Mouse (Mus musculus) layer of hippocampus, adult 2 months (tissue): ENCODE results near the gene Ppa1. TPM values are rescaled to one million over a fixed set of nuclear protein-coding genes. Genes with fewer than 3 reads are reported as not detected.

Source experiments
- DNase-seq, 2 experiments: peaks; one replicate each; pipeline ENCODE4 v3.0.0; 2022; ENCODE audit warnings: low spot score in 2 of 2
- H3K27ac ChIP-seq: fragments of 200-600 bp; 2 replicates; pipeline ENCODE4 v1.8.1; 2022
- H3K4me3 ChIP-seq: fragments of 200-600 bp; 2 replicates; pipeline ENCODE4 v1.8.1; 2022; ENCODE audit warnings: mild to moderate bottlenecking
- CTCF ChIP-seq: fragments of 200-600 bp; conservative IDR thresholded peaks from 2 replicates; pipeline ENCODE4 v1.8.1; 2022; ENCODE audit warnings: antibody characterized with exemption, mild to moderate bottlenecking, moderate library complexity
- total RNA-seq, 2 experiments: library from RNA; stranded (reverse); gene quantifications; 2 replicates each; pipeline ENCODE4 v1.2.3; 2021

Gene Ppa1
- total RNA-seq, 2 experiments from 2014 or later = 96.5 to 98.5 TPM

GRCm38 (mm10) chr10:61656928-61657882 is 8.9 kb downstream of the Ppa1 start:
- DNase-seq = no peak
- Histone ChIP-seq H3K4me3 (no peak overlapping the region), H3K27ac (no peak overlapping the region)
- peak; percentile 64 for TF ChIP-seq CTCF

GRCm38 (mm10) chr10:61657985-61658384 is 9.6 kb downstream of the Ppa1 start:
- peak in 1 of 2 experiments; percentile 45 for DNase-seq
- peak; percentile 87 for TF ChIP-seq CTCF

GRCm38 (mm10) chr10:61661887-61662286 is 13.5 kb downstream of the Ppa1 start:
- no peak overlapping the region for H3K4me3 ChIP-seq
- TF ChIP-seq CTCF = no peak
- no peak for DNase-seq
- H3K27ac ChIP-seq = no peak overlapping the region

More at GRCm38 (mm10) chr10:61657985-61658384, 9.6 kb downstream of the Ppa1 start:
- Histone ChIP-seq H3K27ac (no peak overlapping the region), H3K4me3 (no peak overlapping the region)

- H3K4me3 ChIP-seq = no peak overlapping the region
- no peak for TF ChIP-seq CTCF
- no peak for DNase-seq
- H3K27ac ChIP-seq = no peak overlapping the region
These were observed 14.1 kb downstream of the Ppa1 start for GRCm38 (mm10) chr10:61662391-61662988.

- H3K27ac ChIP-seq = no peak overlapping the region
- no peak for TF ChIP-seq CTCF
- no peak overlapping the region for H3K4me3 ChIP-seq
- no peak for DNase-seq
These were observed 16.8 kb downstream of the Ppa1 start for GRCm38 (mm10) chr10:61665111-61665510.

- DNase-seq = no peak
- Histone ChIP-seq H3K27ac (no peak overlapping the region), H3K4me3 (no peak overlapping the region)
- TF ChIP-seq CTCF = no peak
These were observed 17.3 kb downstream of the Ppa1 start for GRCm38 (mm10) chr10:61665651-61666050.

GRCm38 (mm10) chr10:61669289-61669688 is 20.9 kb downstream of the Ppa1 start:
- H3K27ac ChIP-seq = no peak overlapping the region
- TF ChIP-seq CTCF = no peak
- no peak for DNase-seq
- H3K4me3 ChIP-seq = no peak overlapping the region

GRCm38 (mm10) chr10:61669896-61670295 is 21.5 kb downstream of the Ppa1 start:
- no peak for DNase-seq
- H3K4me3 ChIP-seq = no peak overlapping the region
- TF ChIP-seq CTCF = no peak
- H3K27ac ChIP-seq = no peak overlapping the region

GRCm38 (mm10) chr10:61670758-61671157 is 22.4 kb downstream of the Ppa1 start:
- Histone ChIP-seq H3K27ac (no peak overlapping the region), H3K4me3 (no peak overlapping the region)
- TF ChIP-seq CTCF = peak; percentile 61
- no peak for DNase-seq

- no peak for DNase-seq
- no peak for TF ChIP-seq CTCF
- no peak overlapping the region for H3K27ac ChIP-seq
- no peak overlapping the region for H3K4me3 ChIP-seq
These were observed 27.6 kb downstream of the Ppa1 start for GRCm38 (mm10) chr10:61675935-61676334.

- Histone ChIP-seq H3K4me3 (peak overlapping the region; percentile 93), H3K27ac (peak overlapping the region; percentile 95)
- no peak for DNase-seq
- TF ChIP-seq CTCF = no peak
These were observed 31.2 kb downstream of the Ppa1 start for GRCm38 (mm10) chr10:61679545-61679944.

GRCm38 (mm10) chr10:61680015-61680913 is 31.9 kb downstream of the Ppa1 start, which contains the start of gene Sar1a:
Gene Sar1a, plus strand, starts transcription at chr10:61680299.
- H3K27ac ChIP-seq = peak within 1 kb of the TSS; percentile 95
- peak within 1 kb of the TSS; percentile 93 for H3K4me3 ChIP-seq
- TF ChIP-seq CTCF = no peak
- DNase-seq = peak; percentile 98 to 99
